Mouse (Mus musculus) kidney, postnatal 36 days (tissue): ENCODE results near the gene Ifnab.

ENCODE experiments used
- DNase-seq, 2 experiments: peaks; one replicate each; pipeline ENCODE4 v3.0.0; 2021 to 2022; ENCODE audit warnings: mixed read lengths in 2 of 2

The Ifnab gene

GRCm38 (mm10) chr4:88655461-88655860, 35.7 kb downstream of the Ifnab start:
- DNase-seq, result peak; percentile 25 to 35

DNA sequence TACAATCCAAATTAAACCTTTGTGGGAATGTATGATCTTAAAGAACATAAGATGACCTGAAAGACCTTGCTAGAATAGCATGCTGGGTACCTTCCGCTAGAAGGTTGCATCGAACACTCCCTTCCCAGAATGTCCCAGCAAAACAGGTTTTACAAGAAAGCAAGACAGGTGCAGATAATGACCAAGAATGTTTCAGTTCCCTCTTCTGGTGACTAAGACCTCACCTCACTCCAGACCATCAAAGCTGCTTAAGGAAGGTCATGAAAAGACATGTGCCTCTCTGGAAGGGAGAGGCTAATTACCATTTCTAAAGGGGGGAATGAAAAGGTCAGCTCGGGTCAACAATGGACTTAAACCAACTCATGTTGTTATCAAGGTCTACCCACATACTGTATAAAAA, 37.5 kb downstream of the Ifnab start:
- no peak for DNase-seq

GRCm38 (mm10) chr4:88644359-88644758, 46.8 kb downstream of the Ifnab start, which contains the start of gene Ifna13:
TSS of gene Ifna13 (minus strand) at chr4:88644459.
- DNase-seq, result no peak

DNA sequence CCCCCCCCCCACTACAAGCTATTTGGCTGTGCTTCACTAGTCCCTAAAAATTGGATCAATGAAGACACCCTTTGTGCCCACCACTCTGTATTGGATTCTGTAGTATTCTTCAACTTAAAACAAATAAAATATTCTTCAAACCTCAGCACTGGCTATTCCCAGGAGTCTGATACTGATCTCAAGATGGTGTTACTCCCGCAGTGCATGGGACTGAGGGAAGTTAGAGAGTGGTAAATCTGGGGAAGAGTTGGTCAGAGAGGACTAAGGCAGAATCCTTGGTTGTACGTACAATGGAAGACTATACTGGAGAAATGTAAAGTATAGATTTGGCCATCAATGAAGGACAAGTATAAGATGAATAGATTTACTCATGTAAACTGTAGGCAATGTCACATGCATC, 48.6 kb downstream of the Ifnab start:
- no peak for DNase-seq

DNA sequence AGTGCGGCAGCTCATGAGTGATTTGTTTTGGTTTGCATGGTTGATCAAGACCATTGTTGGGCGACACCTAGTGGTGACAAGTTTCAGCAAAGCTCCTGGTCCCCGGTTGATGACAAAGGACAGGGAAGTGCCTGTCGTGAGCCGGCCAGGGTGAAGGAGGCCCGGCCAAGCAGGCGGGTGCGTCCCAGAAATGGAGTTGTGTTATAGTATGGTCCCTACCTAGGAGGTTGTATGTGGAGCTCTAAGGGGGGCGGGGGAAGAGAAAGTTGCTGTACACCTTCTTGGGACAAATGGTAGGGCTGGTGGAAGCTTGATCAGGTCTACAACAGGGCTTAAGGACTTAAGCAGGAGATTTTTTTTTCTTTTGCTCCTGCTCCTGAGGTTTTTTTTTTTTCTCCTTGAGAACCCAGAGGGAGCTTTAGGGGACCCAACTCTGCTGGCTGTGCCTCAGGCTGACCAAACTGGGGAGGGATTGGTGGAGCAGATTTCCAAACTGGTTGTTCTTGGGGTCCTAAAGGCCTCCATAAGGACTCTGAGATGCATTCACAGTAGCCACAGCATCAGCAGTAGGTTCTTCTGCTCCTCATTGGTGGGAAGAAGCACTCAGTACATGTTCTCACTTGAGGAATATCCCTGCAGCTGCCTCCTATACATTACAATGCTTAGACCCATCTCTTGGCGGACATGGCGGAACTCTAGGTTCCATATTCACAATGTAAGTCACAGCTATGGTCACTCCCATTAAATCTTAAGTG, 49.9 kb downstream of the Ifnab start:
- peak; percentile 93 to 99 for DNase-seq

DNA sequence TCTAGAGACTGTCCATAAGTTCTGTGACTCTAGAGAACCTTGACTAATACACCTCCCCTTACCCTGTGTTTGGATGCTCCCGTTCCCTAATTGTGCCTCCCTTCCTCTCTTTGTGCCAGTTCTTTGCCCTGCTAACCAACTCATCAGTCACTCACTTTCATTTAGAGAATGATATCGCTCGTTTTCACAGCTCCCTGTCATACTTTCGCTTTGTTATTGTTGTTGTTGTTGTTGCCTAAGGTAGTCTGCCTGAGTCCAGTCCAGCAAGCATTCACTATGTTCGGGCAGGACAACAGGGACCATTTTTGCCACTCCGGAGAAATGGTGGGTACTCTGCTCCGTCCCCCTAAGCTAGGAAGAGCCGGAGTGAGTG, 50.5 kb downstream of the Ifnab start:
- no peak for DNase-seq
